8 mouse cellular contexts compared by ENCODE assay signal in the genomic region with DNA sequence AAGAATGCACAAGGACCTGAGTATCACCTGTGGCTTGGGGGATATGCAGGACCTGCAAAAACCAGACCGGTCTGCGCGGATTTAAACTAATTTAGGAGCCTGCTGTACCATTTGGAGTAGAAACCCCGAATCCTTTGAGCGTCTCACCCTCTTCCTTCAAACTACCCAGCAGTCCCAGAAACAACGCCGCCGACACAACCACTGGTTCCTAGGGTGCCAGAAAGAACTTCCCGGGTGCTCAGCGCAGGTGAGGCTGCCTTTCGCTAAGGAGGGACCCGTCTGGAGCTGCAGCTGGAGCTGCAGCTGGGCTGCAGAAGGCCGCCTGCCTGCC. TPM values are rescaled to one million over a fixed set of nuclear protein-coding genes. Genes with fewer than 3 reads are reported as not detected.
DNase-seq lines count a peak whose midpoint lies in the region; ATAC-seq and TF ChIP-seq lines count a peak whose summit lies in the region.

No protein-coding gene starts in this region.

- no peaks in the 10 kb centered on the region for H3K9me3 ChIP-seq in heart, embryonic 16.5 days (replicated peaks; ENCODE audit: control insufficient read depth, low read length)
- no peaks in the 10 kb centered on the region for H3K9me3 ChIP-seq in MEL (replicated peaks; ENCODE audit: insufficient read depth, low read length)
- no peaks in the 10 kb centered on the region for H3K9me3 ChIP-seq in hindbrain, embryonic 11.5 days (ENCODE audit: control insufficient read depth, low read length)
- no peaks in the 10 kb centered on the region for H3K9me3 ChIP-seq in midbrain, embryonic 11.5 days (ENCODE audit: control insufficient read depth, low read length)

- no peak; the same call in 1 of the 2 replicates for ATAC-seq in heart, embryonic 16.5 days (replicated peaks; ENCODE audit: extremely low read depth, insufficient read depth, low FRiP score)
- no peak for ATAC-seq in hindbrain, embryonic 11.5 days (ENCODE audit: low FRiP score)
- no peak for ATAC-seq in midbrain, embryonic 11.5 days (ENCODE audit: low FRiP score)

- peak overlapping the region; percentile 87 for H3K4me3 ChIP-seq in heart, embryonic 16.5 days (ENCODE audit: low read length)
- peak overlapping the region; percentile 92 to 99 for H3K4me3 ChIP-seq in MEL (ENCODE audit: control insufficient read depth in 1 of 2, insufficient read depth in 1 of 2, low read depth in 2 of 2, low read length in 2 of 2)
- peak overlapping the region; percentile 77 for H3K4me3 ChIP-seq in hindbrain, embryonic 11.5 days (ENCODE audit: low read depth, low read length)
- peak overlapping the region; percentile 59 for H3K4me3 ChIP-seq in midbrain, embryonic 11.5 days (ENCODE audit: low read depth, low read length)

- 4% methylated on average over 13 of the region's 13 CpGs for WGBS in heart, embryonic 16.5 days
- under 1% methylated on average over 12 of the region's 13 CpGs for WGBS in hindbrain, embryonic 11.5 days
- 1% methylated on average over 13 of the region's 13 CpGs for WGBS in midbrain, embryonic 11.5 days

- DNase-seq in heart, adult 11 months = no peak
- DNase-seq in MEL (ENCODE audit: low read depth, low spot score) = peak; percentile 60
- no peak for DNase-seq in hindbrain, embryonic 11.5 days (ENCODE audit: low spot score)
- DNase-seq in midbrain, embryonic 11.5 days (ENCODE audit: low spot score, missing footprints) = peak; percentile 95
- no peak for DNase-seq in frontal cortex, postnatal 14 days (ENCODE audit: low spot score in 2 of 2)
- no peak for DNase-seq in frontal cortex, postnatal 36 days (ENCODE audit: low spot score in 2 of 2)
- no peak for DNase-seq in B cell, adult 2 months

- H3K4me2 ChIP-seq in heart, embryonic 16.5 days (ENCODE audit: low read depth, low read length) = peak overlapping the region; percentile 84
- H3K4me2 ChIP-seq in hindbrain, embryonic 11.5 days (replicated peaks; ENCODE audit: low read depth, low read length) = peak overlapping the region; percentile 89
- H3K4me2 ChIP-seq in midbrain, embryonic 11.5 days = peak overlapping the region; percentile 63

- H3K79me2 ChIP-seq in MEL (ENCODE audit: control insufficient read depth, insufficient read depth, low read length, poor library complexity) = peaks cover 6% of the 10 kb centered on the region

- H3K27ac ChIP-seq in heart, embryonic 16.5 days (ENCODE audit: low read length) = peak overlapping the region; percentile 81
- 0 out of 2 replicates have a peak overlapping the region, but pooled peaks have one; percentile 15 for H3K27ac ChIP-seq in MEL (ENCODE audit: control insufficient read depth, low read depth, low read length)
- H3K27ac ChIP-seq in hindbrain, embryonic 11.5 days (ENCODE audit: low read depth, low read length) = no peak overlapping the region; the same call in 1 of the 2 replicates
- peak overlapping the region; percentile 22; the same call in 1 of the 2 replicates for H3K27ac ChIP-seq in midbrain, embryonic 11.5 days (ENCODE audit: low read depth, low read length)

- TF ChIP-seq CTCF in MEL (IDR thresholded peaks at IDR 0.05 in 2 of 3, conservative IDR thresholded peaks at IDR 0.05 in 1 of 3; ENCODE audit: control insufficient read depth in 1 of 3, insufficient read depth in 1 of 3, low read depth in 2 of 3, low read length in 3 of 3, poor library complexity in 1 of 3, severe bottlenecking in 1 of 3) = no peak

- H3K36me3 ChIP-seq in heart, embryonic 16.5 days (ENCODE audit: control insufficient read depth, insufficient read depth) = 0 out of 2 replicates have a peak, but pooled peaks cover 3% of the 10 kb centered on the region
- H3K36me3 ChIP-seq in MEL (ENCODE audit: control insufficient read depth in 1 of 2, insufficient read depth in 2 of 2, low read length in 2 of 2) = peaks cover 0 to 13% of the 10 kb centered on the region in 2 experiments; a peak in 2 of 4 replicates
- H3K36me3 ChIP-seq in hindbrain, embryonic 11.5 days (ENCODE audit: control insufficient read depth, insufficient read depth, low read length) = no peaks in the 10 kb centered on the region
- H3K36me3 ChIP-seq in midbrain, embryonic 11.5 days (ENCODE audit: control insufficient read depth, insufficient read depth, low read length) = no peaks in the 10 kb centered on the region

- TF ChIP-seq POLR2A in MEL (IDR thresholded peaks at IDR 0.05; ENCODE audit: control insufficient read depth in 1 of 2, insufficient read depth in 1 of 2, low read depth in 1 of 2, low read length in 2 of 2, poor library complexity in 1 of 2) = no peak

- TF ChIP-seq RAD21 in MEL (IDR thresholded peaks at IDR 0.05; ENCODE audit: low read depth, low read length) = no peak

- no peaks in the 10 kb centered on the region for H3K27me3 ChIP-seq in heart, embryonic 16.5 days (ENCODE audit: control insufficient read depth, insufficient read depth, low read length)
- no peaks in the 10 kb centered on the region for H3K27me3 ChIP-seq in MEL (ENCODE audit: control insufficient read depth in 1 of 2, insufficient read depth in 2 of 2, low read length in 2 of 2)
- H3K27me3 ChIP-seq in hindbrain, embryonic 11.5 days (ENCODE audit: control insufficient read depth, insufficient read depth, low read length) = no peaks in the 10 kb centered on the region
- no peaks in the 10 kb centered on the region for H3K27me3 ChIP-seq in midbrain, embryonic 11.5 days (ENCODE audit: control insufficient read depth, insufficient read depth, low read length)

- no peak for TF ChIP-seq EP300 in MEL (IDR thresholded peaks at IDR 0.05; ENCODE audit: low read depth in 1 of 2, low read length in 2 of 2)

- H3K9ac ChIP-seq in heart, embryonic 16.5 days (ENCODE audit: low read length) = peak overlapping the region; percentile 90
- H3K9ac ChIP-seq in MEL (ENCODE audit: control insufficient read depth, low read depth, low read length, poor library complexity, severe bottlenecking) = peak overlapping the region; percentile 96
- peak overlapping the region; percentile 70 for H3K9ac ChIP-seq in hindbrain, embryonic 11.5 days (ENCODE audit: low read depth, low read length)
- H3K9ac ChIP-seq in midbrain, embryonic 11.5 days (ENCODE audit: low read length) = peak overlapping the region; percentile 69

- H3K4me1 ChIP-seq in heart, embryonic 16.5 days (ENCODE audit: control insufficient read depth, insufficient read depth, low read length) = 0 out of 2 replicates have a peak, but pooled peaks cover 4% of the 10 kb centered on the region
- H3K4me1 ChIP-seq in MEL (ENCODE audit: control insufficient read depth in 1 of 2, insufficient read depth in 2 of 2, low read length in 2 of 2) = peaks cover 5 to 6% of the 10 kb centered on the region in 2 experiments
- no peaks in the 10 kb centered on the region for H3K4me1 ChIP-seq in hindbrain, embryonic 11.5 days (replicated peaks; ENCODE audit: control insufficient read depth, insufficient read depth, low read length)
- no peaks in the 10 kb centered on the region for H3K4me1 ChIP-seq in midbrain, embryonic 11.5 days (ENCODE audit: control insufficient read depth, insufficient read depth, low read length)

TF ChIP-seq in MEL, 35 proteins besides CTCF, POLR2A, EP300 and RAD21:
- TF ChIP-seq POLR2AphosphoS2 (IDR thresholded peaks at IDR 0.05; ENCODE audit: low read length) (no peak), MYB (IDR thresholded peaks at IDR 0.05; ENCODE audit: low read depth, low read length) (no peak), MAFK (IDR thresholded peaks at IDR 0.05; ENCODE audit: borderline replicate concordance, low read depth, low read length) (no peak), NRF1 (IDR thresholded peaks at IDR 0.05; ENCODE audit: insufficient read depth, low read depth, low read length, poor library complexity, severe bottlenecking) (no peak), CHD1 (IDR thresholded peaks at IDR 0.05; ENCODE audit: low read depth, low read length) (no peak), USF1 (IDR thresholded peaks at IDR 0.05; ENCODE audit: low read depth, low read length) (no peak), KAT2A (conservative IDR thresholded peaks at IDR 0.05; ENCODE audit: low read depth, low read length) (no peak), MAX (IDR thresholded peaks at IDR 0.05; ENCODE audit: low read length) (no peak), UBTF (IDR thresholded peaks at IDR 0.05; ENCODE audit: borderline replicate concordance, insufficient read depth, low read depth, low read length) (0 out of 2 replicates have a peak, but pooled peaks have one; percentile 24), MYC (IDR thresholded peaks at IDR 0.05; ENCODE audit: low read depth, low read length) (no peak), ZNF384 (IDR thresholded peaks at IDR 0.05; ENCODE audit: low read depth, low read length) (no peak), SIN3A (IDR thresholded peaks at IDR 0.05; ENCODE audit: low read length) (0 out of 2 replicates have a peak, but pooled peaks have one; percentile 38)

RNA-seq across cellular contexts. Expression of a gene that starts 0.6 kb away (rescaled TPM):
- polyA plus RNA-seq in heart, embryonic 16.5 days (2015; fragmentation: Nextera tagmentation; extraction: Ambion mirVana) = 12.0 and 13.2 TPM in 2 replicates
- total RNA-seq in MEL (2012; rRNA removed) = 16.0 and 21.7 TPM in 2 replicates
- 10 to 100 TPM in 1 of 2 experiments, not detected in 1; 11.4 TPM for polyA plus RNA-seq in MEL (2012; ENCODE audit: insufficient read depth in 1 of 2, insufficient read length in 2 of 2, low read depth in 1 of 2, low replicate concordance in 2 of 2, missing spikeins in 1 of 2)
- 11.3 and 14.7 TPM in 2 replicates for polyA plus RNA-seq in hindbrain, embryonic 11.5 days (2014; fragmentation: Nextera tagmentation; extraction: Ambion mirVana)
- polyA plus RNA-seq in midbrain, embryonic 11.5 days (2014; fragmentation: Nextera tagmentation; extraction: Ambion mirVana) = 14.6 and 16.4 TPM in 2 replicates

RNA-seq across cellular contexts. Expression of a gene that starts 13.4 kb away (rescaled TPM):
- 49.7 and 55.2 TPM in 2 replicates for polyA plus RNA-seq in heart, embryonic 16.5 days (2015; fragmentation: Nextera tagmentation; extraction: Ambion mirVana)
- total RNA-seq in MEL (2012; rRNA removed) = 39.9 and 41.0 TPM in 2 replicates
- 10 to 100 TPM in 1 of 2 experiments, not detected in 1; 34.0 TPM for polyA plus RNA-seq in MEL (2012; ENCODE audit: insufficient read depth in 1 of 2, insufficient read length in 2 of 2, low read depth in 1 of 2, low replicate concordance in 2 of 2, missing spikeins in 1 of 2)
- polyA plus RNA-seq in hindbrain, embryonic 11.5 days (2014; fragmentation: Nextera tagmentation; extraction: Ambion mirVana) = 43.2 and 49.3 TPM in 2 replicates
- 45.3 and 47.0 TPM in 2 replicates for polyA plus RNA-seq in midbrain, embryonic 11.5 days (2014; fragmentation: Nextera tagmentation; extraction: Ambion mirVana)

Comparison
In these comparisons a context has a peak if more than half of its experiments do, and no peak if none do; other contexts are left out.
1. DNase-seq: peak in MEL (single experiment) and midbrain, embryonic 11.5 days (single experiment); none in heart, adult 11 months (single experiment), hindbrain, embryonic 11.5 days (single experiment), frontal cortex, postnatal 14 days (0 of 2), frontal cortex, postnatal 36 days (0 of 2) and B cell, adult 2 months (0 of 2).
2. Peak in every context shown above with its lines, with median percentiles within 50 percentile points of each other: H3K4me2 ChIP-seq, H3K4me3 ChIP-seq and H3K9ac ChIP-seq.